Mouse (Mus musculus) hindbrain, embryonic 16.5 days (tissue): ENCODE results near the gene Gpatch2. TPM values are rescaled to one million over a fixed set of nuclear protein-coding genes. Genes with fewer than 3 reads are reported as not detected.

Source experiments
- ATAC-seq: fragments of 200-750 bp; cut with Nextera tagmentation; 2 replicates; pipeline ENCODE4 v1.8.0; 2017; ENCODE audit warnings: moderate TSS enrichment, moderate library complexity
- H3K27ac ChIP-seq: fragments of 300-500 bp; sonication (generic); 2 replicates; pipeline ENCODE4 v1.5.1; 2014; ENCODE audit warnings: low read depth, mild to moderate bottlenecking, control low read depth, low read length, moderate library complexity
- H3K27me3 ChIP-seq: fragments of 300-500 bp; sonication (generic); replicated peaks from 2 replicates; pipeline ENCODE4 v1.6.1; 2014; ENCODE audit warnings: low read length; ENCODE audit not compliant: control insufficient read depth, insufficient read depth
- H3K36me3 ChIP-seq: fragments of 300-500 bp; sonication (generic); 2 replicates; pipeline ENCODE4 v1.6.1; 2014; ENCODE audit warnings: mild to moderate bottlenecking, low read length, moderate library complexity, mixed read lengths; ENCODE audit not compliant: control insufficient read depth, insufficient read depth
- H3K4me1 ChIP-seq: fragments of 300-500 bp; sonication (generic); 2 replicates; pipeline ENCODE4 v1.6.1; 2014; ENCODE audit warnings: low read depth, low read length; ENCODE audit not compliant: control insufficient read depth, insufficient read depth
- H3K4me2 ChIP-seq: fragments of 300-500 bp; sonication (generic); 2 replicates; pipeline ENCODE4 v1.6.1; 2014; ENCODE audit warnings: mild to moderate bottlenecking, low read length, control low read depth, moderate library complexity
- H3K4me3 ChIP-seq: fragments of 300-500 bp; sonication (generic); 2 replicates; pipeline ENCODE4 v1.5.1; 2014; ENCODE audit warnings: mild to moderate bottlenecking, low read length, control low read depth, moderate library complexity
- H3K9ac ChIP-seq: fragments of 300-500 bp; sonication (generic); 2 replicates; pipeline ENCODE4 v1.6.1; 2014; ENCODE audit warnings: low read depth, mild to moderate bottlenecking, control low read depth, low read length, moderate library complexity
- H3K9me3 ChIP-seq: fragments of 300-500 bp; sonication (generic); 2 replicates; pipeline ENCODE4 v1.6.1; 2014; ENCODE audit warnings: mild to moderate bottlenecking, low read length, moderate library complexity; ENCODE audit not compliant: control insufficient read depth
- WGBS: fragments of 180-500 bp; shearing (Covaris S2); extraction: QIAGEN DNeasy Blood & Tissue Kit; methylation state at CpG from one replicate; pipeline ENCODE4 v1.1.7; 2014; 5-methylcytosine and 5-hydroxymethylcytosine counted together
- polyA plus RNA-seq: library from polyadenylated mRNA; unstranded; fragments of >200 nt; fragmentation: Nextera tagmentation; extraction: Ambion mirVana; gene quantifications from 2 replicates; pipeline ENCODE4 v1.2.1, GENCODE M21; 2015

The Gpatch2 gene
- polyA plus RNA-seq, 1 experiment from 2014 or later = 15.8 TPM

- no peak overlapping the region for H3K4me3 ChIP-seq
- WGBS = 77% methylated on average over 6 of the region's 6 CpGs
These were observed 5.4 kb downstream of the Gpatch2 start for GRCm38 (mm10) chr1:187220756-187221155.

GRCm38 (mm10) chr1:187226328-187227025 is 11.2 kb downstream of the Gpatch2 start:
- no peak overlapping the region for H3K9ac ChIP-seq
- no peak overlapping the region for H3K4me2 ChIP-seq
- no peak for ATAC-seq
- no peak overlapping the region for H3K4me3 ChIP-seq
- no peaks in the 10 kb centered on the region for H3K9me3 ChIP-seq
- H3K27me3 ChIP-seq = no peaks in the 10 kb centered on the region
- peaks cover 6% of the 10 kb centered on the region; the same call in 1 of the 2 replicates for H3K36me3 ChIP-seq
- no peak overlapping the region for H3K27ac ChIP-seq
- H3K4me1 ChIP-seq = no peaks in the 10 kb centered on the region
- WGBS = 78% methylated on average over 11 of the region's 11 CpGs

More at GRCm38 (mm10) chr1:187220756-187221155, 5.4 kb downstream of the Gpatch2 start:
- Histone ChIP-seq H3K36me3 (no peaks in the 10 kb centered on the region; the same call in 1 of the 2 replicates), H3K9me3 (no peaks in the 10 kb centered on the region), H3K27ac (no peak overlapping the region), H3K4me2 (no peak overlapping the region), H3K27me3 (no peaks in the 10 kb centered on the region), H3K9ac (no peak overlapping the region), H3K4me1 (no peaks in the 10 kb centered on the region; the same call in none of the 2 replicates)
- ATAC-seq = no peak

GRCm38 (mm10) chr1:187228414-187229146 is 13.3 kb downstream of the Gpatch2 start:
- no peaks in the 10 kb centered on the region for H3K27me3 ChIP-seq
- no peak for ATAC-seq
- no peak overlapping the region for H3K4me3 ChIP-seq
- 90% methylated on average over 13 of the region's 13 CpGs for WGBS
- peaks cover 6% of the 10 kb centered on the region; the same call in 1 of the 2 replicates for H3K36me3 ChIP-seq
- no peak overlapping the region for H3K4me2 ChIP-seq
- no peak overlapping the region for H3K27ac ChIP-seq
- H3K9me3 ChIP-seq = no peaks in the 10 kb centered on the region
- no peak overlapping the region for H3K9ac ChIP-seq
- no peaks in the 10 kb centered on the region for H3K4me1 ChIP-seq

GRCm38 (mm10) chr1:187230255-187230654 is 14.9 kb downstream of the Gpatch2 start:
- no peaks in the 10 kb centered on the region for H3K9me3 ChIP-seq
- no peak overlapping the region for H3K27ac ChIP-seq
- ATAC-seq = no peak
- H3K36me3 ChIP-seq = peaks cover 8% of the 10 kb centered on the region
- no peaks in the 10 kb centered on the region for H3K27me3 ChIP-seq
- WGBS = 92% methylated on average over 5 of the region's 5 CpGs
- H3K4me2 ChIP-seq = no peak overlapping the region
- no peaks in the 10 kb centered on the region for H3K4me1 ChIP-seq
- no peak overlapping the region for H3K4me3 ChIP-seq
- no peak overlapping the region for H3K9ac ChIP-seq

GRCm38 (mm10) chr1:187232196-187232955 is 17.1 kb downstream of the Gpatch2 start:
- Histone ChIP-seq H3K4me1 (no peaks in the 10 kb centered on the region), H3K9ac (no peak overlapping the region)
- WGBS = 81% methylated on average over 14 of the region's 14 CpGs

GRCm38 (mm10) chr1:187232996-187233615 is 17.8 kb downstream of the Gpatch2 start:
- no peak overlapping the region for H3K4me3 ChIP-seq
- H3K27ac ChIP-seq = no peak overlapping the region
- no peaks in the 10 kb centered on the region for H3K9me3 ChIP-seq
- WGBS = 63% methylated on average over 7 of the region's 7 CpGs
- no peaks in the 10 kb centered on the region for H3K27me3 ChIP-seq
- no peak overlapping the region for H3K4me2 ChIP-seq
- H3K4me1 ChIP-seq = no peaks in the 10 kb centered on the region
- H3K36me3 ChIP-seq = peaks cover 5% of the 10 kb centered on the region; the same call in 1 of the 2 replicates
- no peak overlapping the region for H3K9ac ChIP-seq
- no peak for ATAC-seq

More at GRCm38 (mm10) chr1:187232196-187232955, 17.1 kb downstream of the Gpatch2 start:
- Histone ChIP-seq H3K36me3 (peaks cover 5% of the 10 kb centered on the region; the same call in 1 of the 2 replicates), H3K27me3 (no peaks in the 10 kb centered on the region), H3K9me3 (no peaks in the 10 kb centered on the region), H3K4me3 (no peak overlapping the region), H3K4me2 (no peak overlapping the region), H3K27ac (no peak overlapping the region)
- no peak for ATAC-seq

GRCm38 (mm10) chr1:187235161-187235560 is 19.9 kb downstream of the Gpatch2 start:
- H3K9ac ChIP-seq = no peak overlapping the region
- no peaks in the 10 kb centered on the region for H3K9me3 ChIP-seq
- ATAC-seq = no peak
- no peaks in the 10 kb centered on the region for H3K27me3 ChIP-seq
- no peaks in the 10 kb centered on the region for H3K4me1 ChIP-seq
- H3K36me3 ChIP-seq = peaks cover 2% of the 10 kb centered on the region; the same call in 1 of the 2 replicates
- WGBS = 96% methylated on average over 3 of the region's 3 CpGs
- no peak overlapping the region for H3K27ac ChIP-seq
- no peak overlapping the region for H3K4me2 ChIP-seq
- H3K4me3 ChIP-seq = no peak overlapping the region

- WGBS = 75% methylated on average over 6 of the region's 6 CpGs
- H3K4me1 ChIP-seq = no peaks in the 10 kb centered on the region
- no peaks in the 10 kb centered on the region for H3K27me3 ChIP-seq
- H3K4me3 ChIP-seq = no peak overlapping the region
- ATAC-seq = no peak
- peaks cover 2% of the 10 kb centered on the region; the same call in 1 of the 2 replicates for H3K36me3 ChIP-seq
- H3K9me3 ChIP-seq = no peaks in the 10 kb centered on the region
- H3K27ac ChIP-seq = no peak overlapping the region
- no peak overlapping the region for H3K9ac ChIP-seq
- H3K4me2 ChIP-seq = no peak overlapping the region
These were observed 21.0 kb downstream of the Gpatch2 start for GRCm38 (mm10) chr1:187236296-187236695.
